Comparison of ENCODE assay signal across 8 mouse cellular contexts in genomic region chr2:104494801-104495185, GRCm38 (mm10). TPM values are rescaled to one million over a fixed set of nuclear protein-coding genes. Genes with fewer than 3 reads are reported as not detected.
DNase-seq lines count a peak whose midpoint lies in the region; ATAC-seq and TF ChIP-seq lines count a peak whose summit lies in the region.

No protein-coding gene starts in this region.

- H3K9me3 ChIP-seq in kidney, embryonic 14.5 days (ENCODE audit: control insufficient read depth, low read length), result no peaks in the 10 kb centered on the region
- H3K9me3 ChIP-seq in forebrain, postnatal 0 days (ENCODE audit: low read length), result no peaks in the 10 kb centered on the region
- no peaks in the 10 kb centered on the region for H3K9me3 ChIP-seq in limb, embryonic 11.5 days (ENCODE audit: control insufficient read depth, low read length)
- no peaks in the 10 kb centered on the region for H3K9me3 ChIP-seq in neural tube, embryonic 14.5 days (ENCODE audit: control insufficient read depth, low read length)

- no peak for TF ChIP-seq CTCF in bone marrow, adult 2 months (IDR thresholded peaks at IDR 0.05; ENCODE audit: control insufficient read depth, insufficient read depth, low read length)
- no peak for TF ChIP-seq CTCF in forebrain, postnatal 0 days (IDR thresholded peaks at IDR 0.05; ENCODE audit: low read depth)

- ATAC-seq in kidney, embryonic 14.5 days (ENCODE audit: low FRiP score, low TSS enrichment), result no peak
- no peak for ATAC-seq in forebrain, postnatal 0 days
- ATAC-seq in limb, embryonic 11.5 days (ENCODE audit: insufficient number of reproducible peaks, low FRiP score, low TSS enrichment, low read depth), result no peak
- ATAC-seq in neural tube, embryonic 14.5 days (ENCODE audit: low read depth), result no peak

- peak overlapping the region; percentile 99 for H3K27ac ChIP-seq in kidney, embryonic 14.5 days (ENCODE audit: low read depth, low read length)
- H3K27ac ChIP-seq in bone marrow, adult 2 months (ENCODE audit: control insufficient read depth, insufficient read depth, low read depth, low read length, poor library complexity), result peak overlapping the region; percentile 99
- peak overlapping the region; percentile 100 for H3K27ac ChIP-seq in forebrain, postnatal 0 days (ENCODE audit: low read depth, low read length)
- H3K27ac ChIP-seq in limb, embryonic 11.5 days (replicated peaks; ENCODE audit: low read depth, low read length), result peak overlapping the region; percentile 96; the same call in 1 of the 2 replicates
- H3K27ac ChIP-seq in neural tube, embryonic 14.5 days (ENCODE audit: low read depth, low read length), result peak overlapping the region; percentile 99

- H3K4me3 ChIP-seq in kidney, embryonic 14.5 days (ENCODE audit: low read length), result peak overlapping the region; percentile 95
- H3K4me3 ChIP-seq in bone marrow, adult 2 months (replicated peaks; ENCODE audit: control insufficient read depth, low read depth, low read length), result peak overlapping the region; percentile 56
- peak overlapping the region; percentile 93 for H3K4me3 ChIP-seq in forebrain, postnatal 0 days (ENCODE audit: low read depth, low read length)
- peak overlapping the region; percentile 62 for H3K4me3 ChIP-seq in limb, embryonic 11.5 days (ENCODE audit: low read depth, low read length)
- H3K4me3 ChIP-seq in neural tube, embryonic 14.5 days (ENCODE audit: low read depth, low read length), result peak overlapping the region; percentile 92

- peaks cover 17% of the 10 kb centered on the region for H3K4me1 ChIP-seq in kidney, embryonic 14.5 days (ENCODE audit: control insufficient read depth, insufficient read depth, low read length)
- no peaks in the 10 kb centered on the region for H3K4me1 ChIP-seq in bone marrow, adult 2 months (ENCODE audit: control insufficient read depth, insufficient read depth, low read length)
- H3K4me1 ChIP-seq in forebrain, postnatal 0 days (ENCODE audit: insufficient read depth), result peaks cover 15% of the 10 kb centered on the region; the same call in 1 of the 2 replicates
- no peaks in the 10 kb centered on the region for H3K4me1 ChIP-seq in limb, embryonic 11.5 days (ENCODE audit: control insufficient read depth, insufficient read depth, low read length)
- H3K4me1 ChIP-seq in neural tube, embryonic 14.5 days (ENCODE audit: control insufficient read depth, insufficient read depth, low read length), result peaks cover 10% of the 10 kb centered on the region; the same call in 1 of the 2 replicates

- no peak for TF ChIP-seq POLR2A in bone marrow, adult 2 months (IDR thresholded peaks at IDR 0.05; ENCODE audit: borderline replicate concordance, control insufficient read depth, low read depth, low read length)

- no peaks in the 10 kb centered on the region for H3K36me3 ChIP-seq in kidney, embryonic 14.5 days (ENCODE audit: control insufficient read depth, insufficient read depth, low read length)
- H3K36me3 ChIP-seq in forebrain, postnatal 0 days (ENCODE audit: insufficient read depth), result no peaks in the 10 kb centered on the region
- H3K36me3 ChIP-seq in limb, embryonic 11.5 days (ENCODE audit: control insufficient read depth, insufficient read depth, low read length), result no peaks in the 10 kb centered on the region
- H3K36me3 ChIP-seq in neural tube, embryonic 14.5 days (ENCODE audit: control insufficient read depth, insufficient read depth, low read length), result no peaks in the 10 kb centered on the region

- peak overlapping the region; percentile 100 for H3K9ac ChIP-seq in kidney, embryonic 14.5 days (ENCODE audit: low read depth, low read length)
- H3K9ac ChIP-seq in forebrain, postnatal 0 days, result peak overlapping the region; percentile 97
- peak overlapping the region; percentile 97; the same call in 1 of the 2 replicates for H3K9ac ChIP-seq in limb, embryonic 11.5 days (ENCODE audit: low read length)
- peak overlapping the region; percentile 99; the same call in 1 of the 2 replicates for H3K9ac ChIP-seq in neural tube, embryonic 14.5 days (replicated peaks; ENCODE audit: low read depth, low read length)

- H3K27me3 ChIP-seq in kidney, embryonic 14.5 days (ENCODE audit: control insufficient read depth, insufficient read depth, low read length), result no peaks in the 10 kb centered on the region
- no peaks in the 10 kb centered on the region for H3K27me3 ChIP-seq in forebrain, postnatal 0 days (ENCODE audit: insufficient read depth, low read length)
- H3K27me3 ChIP-seq in limb, embryonic 11.5 days (ENCODE audit: control insufficient read depth, insufficient read depth, low read length), result no peaks in the 10 kb centered on the region
- no peaks in the 10 kb centered on the region for H3K27me3 ChIP-seq in neural tube, embryonic 14.5 days (ENCODE audit: control insufficient read depth, insufficient read depth, low read length)

- peak overlapping the region; percentile 50 for H3K4me2 ChIP-seq in kidney, embryonic 14.5 days (replicated peaks; ENCODE audit: low read depth, low read length)
- peak overlapping the region; percentile 64 for H3K4me2 ChIP-seq in forebrain, postnatal 0 days (ENCODE audit: low read depth)
- H3K4me2 ChIP-seq in limb, embryonic 11.5 days (ENCODE audit: low read depth, severe bottlenecking), result peak overlapping the region; percentile 73
- H3K4me2 ChIP-seq in neural tube, embryonic 14.5 days (ENCODE audit: low read depth, low read length), result peak overlapping the region; percentile 70

- 12% methylated on average over 9 of the region's 9 CpGs for WGBS in kidney, embryonic 14.5 days
- 18% methylated on average over 9 of the region's 9 CpGs for WGBS in bone marrow, adult 2 months
- WGBS in forebrain, postnatal 0 days, result 10% methylated on average over 9 of the region's 9 CpGs
- WGBS in limb, embryonic 11.5 days, result 17% methylated on average over 9 of the region's 9 CpGs
- WGBS in neural tube, embryonic 14.5 days, result 10% methylated on average over 9 of the region's 9 CpGs

- DNase-seq in kidney, postnatal 10 days, result no peak
- DNase-seq in forebrain, postnatal 0 days, result no peak
- DNase-seq in limb, embryonic 11.5 days (ENCODE audit: low spot score), result no peak
- no peak for DNase-seq in urinary bladder, postnatal 36 days (ENCODE audit: low spot score in 2 of 2)
- DNase-seq in urinary bladder, adult 18-20 months (ENCODE audit: low spot score in 2 of 2), result no peak

RNA-seq across cellular contexts. Expression of gene Hipk3, which starts 0.5 kb away (rescaled TPM):
- 13.6 and 21.7 TPM in 2 replicates for polyA plus RNA-seq in kidney, embryonic 14.5 days (2014; fragmentation: Nextera tagmentation; extraction: Ambion mirVana)
- 8.7 and 8.8 TPM in 2 replicates for polyA plus RNA-seq in bone marrow, adult 2 months (2011; ENCODE audit: insufficient read depth, insufficient read length, low replicate concordance, missing spikeins)
- total RNA-seq in forebrain, postnatal 0 days (2014; rRNA removed), result 36.6 and 40.2 TPM in 2 replicates
- polyA plus RNA-seq in forebrain, postnatal 0 days (2015; fragmentation: Nextera tagmentation; extraction: Ambion mirVana), result 3.2 and 5.0 TPM in 2 replicates
- polyA plus RNA-seq in limb, embryonic 11.5 days (2014; fragmentation: Nextera tagmentation; extraction: Ambion mirVana), result 13.5 and 14.2 TPM in 2 replicates
- polyA plus RNA-seq in neural tube, embryonic 14.5 days (2014; fragmentation: Nextera tagmentation; extraction: Ambion mirVana), result 11.8 and 14.8 TPM in 2 replicates
